Mouse (Mus musculus): ENCODE measurements at regions not wholly inside any gene's neighbourhood (a gene's known extent, or its start where the extent isn't known, plus 50 kb on each side); places are given as distances from the start of the nearest gene placed in this dataset.

GRCm38 (mm10) chr1:12344726-12345438 lies 931.0 kb downstream of the A830018L16Rik start:
- TF ChIP-seq POLR2A (IDR thresholded peaks at IDR 0.05; ENCODE audit: borderline replicate concordance, extremely low read depth, insufficient read depth, insufficient read length, poor library complexity, severe bottlenecking) (no peak), CTCF (IDR thresholded peaks at IDR 0.05; ENCODE audit: borderline replicate concordance, extremely low read depth, insufficient read depth, insufficient read length) (no peak)
- no peak for DNase-seq (ENCODE audit: low read depth)

GRCm38 (mm10) chr1:12345439-12345819 lies 931.5 kb downstream of the A830018L16Rik start:
- no peak for TF ChIP-seq CTCF (IDR thresholded peaks at IDR 0.05; ENCODE audit: borderline replicate concordance, extremely low read depth, insufficient read depth, insufficient read length)
- TF ChIP-seq POLR2A (IDR thresholded peaks at IDR 0.05; ENCODE audit: borderline replicate concordance, extremely low read depth, insufficient read depth, insufficient read length, poor library complexity, severe bottlenecking): no peak

GRCm38 (mm10) chr1:12354531-12354930 lies 940.6 kb downstream of the A830018L16Rik start:
- DNase-seq (ENCODE audit: low read depth): no peak
- TF ChIP-seq POLR2A (IDR thresholded peaks at IDR 0.05; ENCODE audit: borderline replicate concordance, extremely low read depth, insufficient read depth, insufficient read length, poor library complexity, severe bottlenecking) (no peak), CTCF (IDR thresholded peaks at IDR 0.05; ENCODE audit: borderline replicate concordance, extremely low read depth, insufficient read depth, insufficient read length) (no peak)

More at GRCm38 (mm10) chr1:12345439-12345819, 931.5 kb downstream of the A830018L16Rik start:
- DNase-seq (ENCODE audit: low read depth): peak; percentile 38

- peak; percentile 20 for DNase-seq (ENCODE audit: low read depth)
- TF ChIP-seq CTCF (IDR thresholded peaks at IDR 0.05; ENCODE audit: borderline replicate concordance, extremely low read depth, insufficient read depth, insufficient read length): no peak
- TF ChIP-seq POLR2A (IDR thresholded peaks at IDR 0.05; ENCODE audit: borderline replicate concordance, extremely low read depth, insufficient read depth, insufficient read length, poor library complexity, severe bottlenecking): no peak
Measured at GRCm38 (mm10) chr1:12367872-12368271, 954.0 kb downstream of the A830018L16Rik start.

GRCm38 (mm10) chr1:12372968-12373367 lies 959.1 kb downstream of the A830018L16Rik start:
- TF ChIP-seq POLR2A (IDR thresholded peaks at IDR 0.05; ENCODE audit: borderline replicate concordance, extremely low read depth, insufficient read depth, insufficient read length, poor library complexity, severe bottlenecking): no peak
- TF ChIP-seq CTCF (IDR thresholded peaks at IDR 0.05; ENCODE audit: borderline replicate concordance, extremely low read depth, insufficient read depth, insufficient read length): no peak

GRCm38 (mm10) chr1:12398146-12398884 lies 984.4 kb downstream of the A830018L16Rik start:
- peak; percentile 58 for DNase-seq (ENCODE audit: low read depth)
- TF ChIP-seq CTCF (IDR thresholded peaks at IDR 0.05; ENCODE audit: borderline replicate concordance, extremely low read depth, insufficient read depth, insufficient read length): no peak
- no peak for TF ChIP-seq POLR2A (IDR thresholded peaks at IDR 0.05; ENCODE audit: borderline replicate concordance, extremely low read depth, insufficient read depth, insufficient read length, poor library complexity, severe bottlenecking)

More at GRCm38 (mm10) chr1:12372968-12373367, 959.1 kb downstream of the A830018L16Rik start:
- DNase-seq (ENCODE audit: low read depth): no peak

- peak; percentile 3 for DNase-seq (ENCODE audit: low read depth)
- TF ChIP-seq CTCF (IDR thresholded peaks at IDR 0.05; ENCODE audit: borderline replicate concordance, extremely low read depth, insufficient read depth, insufficient read length): no peak
Measured at GRCm38 (mm10) chr1:12405391-12406270, 991.7 kb downstream of the A830018L16Rik start.

GRCm38 (mm10) chr1:12409738-12410523 lies 996.0 kb downstream of the A830018L16Rik start:
- DNase-seq (ENCODE audit: low read depth): peak; percentile 93
- TF ChIP-seq POLR2A (IDR thresholded peaks at IDR 0.05; ENCODE audit: borderline replicate concordance, extremely low read depth, insufficient read depth, insufficient read length, poor library complexity, severe bottlenecking) (no peak), CTCF (IDR thresholded peaks at IDR 0.05; ENCODE audit: borderline replicate concordance, extremely low read depth, insufficient read depth, insufficient read length) (no peak)

GRCm38 (mm10) chr1:12410524-12410886 lies 996.6 kb downstream of the A830018L16Rik start:
- no peak for DNase-seq (ENCODE audit: low read depth)

GRCm38 (mm10) chr1:12424510-12424909 lies 1010.6 kb downstream of the A830018L16Rik start:
- TF ChIP-seq POLR2A (IDR thresholded peaks at IDR 0.05; ENCODE audit: borderline replicate concordance, extremely low read depth, insufficient read depth, insufficient read length, poor library complexity, severe bottlenecking) (no peak), CTCF (IDR thresholded peaks at IDR 0.05; ENCODE audit: borderline replicate concordance, extremely low read depth, insufficient read depth, insufficient read length) (no peak)
- no peak for DNase-seq (ENCODE audit: low read depth)

More at GRCm38 (mm10) chr1:12410524-12410886, 996.6 kb downstream of the A830018L16Rik start:
- TF ChIP-seq POLR2A (IDR thresholded peaks at IDR 0.05; ENCODE audit: borderline replicate concordance, extremely low read depth, insufficient read depth, insufficient read length, poor library complexity, severe bottlenecking) (no peak), CTCF (IDR thresholded peaks at IDR 0.05; ENCODE audit: borderline replicate concordance, extremely low read depth, insufficient read depth, insufficient read length) (no peak)
